Mouse (Mus musculus) MEL (cell line): ENCODE data around the gene Ppp1r1a. TPM values are rescaled to one million over a fixed set of nuclear protein-coding genes. Genes with fewer than 3 reads are reported as not detected.

Experiments used
- DNase-seq: peaks from one replicate; pipeline ENCODE4 v3.0.0; 2011; ENCODE audit warnings: low read depth, low spot score
- H3K27ac ChIP-seq: 2 replicates; pipeline ENCODE4 v1.5.1; 2012; ENCODE audit warnings: low read depth, mild to moderate bottlenecking, control low read depth, low read length, moderate library complexity; ENCODE audit not compliant: control insufficient read depth
- H3K27me3 ChIP-seq, 2 experiments: fragments of 150-350 bp in 1 of 2; sonication (generic) in 1 of 2; 2 replicates each; pipeline ENCODE4 v1.6.1; 2012; ENCODE audit warnings: low read length in 2 of 2, mild to moderate bottlenecking in 2 of 2, improper control_type of control experiment in 1 of 2, moderate library complexity in 1 of 2; ENCODE audit not compliant: insufficient read depth in 2 of 2, control insufficient read depth in 1 of 2
- H3K36me3 ChIP-seq, 2 experiments: 2 replicates each; pipeline ENCODE4 v1.6.1; 2012 to 2014; ENCODE audit warnings: low read length in 2 of 2, improper control_type of control experiment in 1 of 2, inconsistent platforms in 1 of 2, mild to moderate bottlenecking in 1 of 2; ENCODE audit not compliant: insufficient read depth in 2 of 2, control insufficient read depth in 1 of 2
- H3K4me1 ChIP-seq, 2 experiments: fragments of 150-350 bp in 1 of 2; sonication (generic) in 1 of 2; 2 replicates each; pipeline ENCODE4 v1.6.1; 2012; ENCODE audit warnings: low read length in 2 of 2, improper control_type of control experiment in 1 of 2, mild to moderate bottlenecking in 1 of 2; ENCODE audit not compliant: insufficient read depth in 2 of 2, control insufficient read depth in 1 of 2
- H3K4me3 ChIP-seq, 2 experiments: fragments of 150-350 bp in 1 of 2; sonication (generic) in 1 of 2; 2 replicates each; pipeline ENCODE4 v1.5.1; 2012; ENCODE audit warnings: low read depth in 2 of 2, low read length in 2 of 2, mild to moderate bottlenecking in 2 of 2, moderate library complexity in 2 of 2, control low read depth in 1 of 2, improper control_type of control experiment in 1 of 2; ENCODE audit not compliant: control insufficient read depth in 1 of 2, insufficient read depth in 1 of 2
- H3K79me2 ChIP-seq: 2 replicates; pipeline ENCODE4 v1.6.1; 2012; ENCODE audit warnings: mild to moderate bottlenecking, low read length, moderate library complexity; ENCODE audit not compliant: control insufficient read depth, poor library complexity, insufficient read depth
- H3K9ac ChIP-seq: 2 replicates; pipeline ENCODE4 v1.6.1; 2012; ENCODE audit warnings: low read depth, mild to moderate bottlenecking, control low read depth, low read length, moderate library complexity; ENCODE audit not compliant: control insufficient read depth, poor library complexity, severe bottlenecking
- H3K9me3 ChIP-seq: fragments of 150-350 bp; sonication (generic); replicated peaks from 2 replicates; pipeline ENCODE4 v1.6.1; 2012; ENCODE audit warnings: mild to moderate bottlenecking, low read length, improper control_type of control experiment, moderate library complexity; ENCODE audit not compliant: insufficient read depth
- BHLHE40 ChIP-seq: IDR thresholded peaks from 2 replicates; pipeline ENCODE4 v1.6.1; 2012; ENCODE audit warnings: low read depth, mild to moderate bottlenecking, inconsistent platforms, low read length, improper control_type of control experiment, borderline replicate concordance
- CHD1 ChIP-seq: IDR thresholded peaks from 2 replicates; pipeline ENCODE4 v1.6.1; 2012; ENCODE audit warnings: low read depth, mild to moderate bottlenecking, inconsistent platforms, low read length, improper control_type of control experiment
- CHD2 ChIP-seq: IDR thresholded peaks from 2 replicates; pipeline ENCODE4 v1.6.1; 2011; ENCODE audit warnings: low read length, improper control_type of control experiment
- GABPA ChIP-seq: IDR thresholded peaks from 2 replicates; pipeline ENCODE4 v1.6.1; 2012; ENCODE audit warnings: low read depth, mild to moderate bottlenecking, inconsistent platforms, low read length, improper control_type of control experiment, moderate library complexity
- GATA1 ChIP-seq: IDR thresholded peaks from 2 replicates; pipeline ENCODE4 v1.6.1; 2011; ENCODE audit warnings: low read depth, low read length, improper control_type of control experiment
- HCFC1 ChIP-seq: IDR thresholded peaks from 2 replicates; pipeline ENCODE4 v1.6.1; 2012; ENCODE audit warnings: low read depth, mild to moderate bottlenecking, inconsistent platforms, low read length, improper control_type of control experiment, moderate library complexity
- KAT2A ChIP-seq: conservative IDR thresholded peaks from 2 replicates; pipeline ENCODE4 v1.6.1; 2012; ENCODE audit warnings: low read depth, low read length, improper control_type of control experiment, inconsistent platforms
- MAFK ChIP-seq: IDR thresholded peaks from 2 replicates; pipeline ENCODE4 v1.6.1; 2011; ENCODE audit warnings: low read depth, mild to moderate bottlenecking, low read length, improper control_type of control experiment, borderline replicate concordance
- MAX ChIP-seq: IDR thresholded peaks from 2 replicates; pipeline ENCODE4 v1.6.1; 2011; ENCODE audit warnings: low read length, improper control_type of control experiment
- MYC ChIP-seq: IDR thresholded peaks from 2 replicates; pipeline ENCODE4 v1.6.1; 2011; ENCODE audit warnings: low read depth, mild to moderate bottlenecking, low read length, improper control_type of control experiment, moderate library complexity
- NELFE ChIP-seq: IDR thresholded peaks from 2 replicates; pipeline ENCODE4 v1.6.1; 2011; ENCODE audit warnings: low read depth, low read length, improper control_type of control experiment
- NRF1 ChIP-seq: IDR thresholded peaks from 2 replicates; pipeline ENCODE4 v1.6.1; 2014; ENCODE audit warnings: low read depth, mild to moderate bottlenecking, inconsistent platforms, low read length, improper control_type of control experiment, moderate library complexity; ENCODE audit not compliant: poor library complexity, insufficient read depth, severe bottlenecking
- POLR2A ChIP-seq, 2 experiments: IDR thresholded peaks; 2 replicates each; pipeline ENCODE4 v1.6.1; 2011 to 2012; ENCODE audit warnings: low read length in 2 of 2, mild to moderate bottlenecking in 2 of 2, control low read depth in 1 of 2, improper control_type of control experiment in 1 of 2, low read depth in 1 of 2, moderate library complexity in 1 of 2; ENCODE audit not compliant: control insufficient read depth in 1 of 2, insufficient read depth in 1 of 2, poor library complexity in 1 of 2
- POLR2AphosphoS2 ChIP-seq: IDR thresholded peaks from 2 replicates; pipeline ENCODE4 v1.6.1; 2011; ENCODE audit warnings: low read length, improper control_type of control experiment
- RAD21 ChIP-seq: IDR thresholded peaks from 2 replicates; pipeline ENCODE4 v1.6.1; 2011; ENCODE audit warnings: mild to moderate bottlenecking, low read depth, low read length, improper control_type of control experiment
- SIN3A ChIP-seq: IDR thresholded peaks from 2 replicates; pipeline ENCODE4 v1.6.1; 2012; ENCODE audit warnings: low read length, improper control_type of control experiment, inconsistent platforms
- SMC3 ChIP-seq: IDR thresholded peaks from 2 replicates; pipeline ENCODE4 v1.6.1; 2011; ENCODE audit warnings: low read depth, low read length, improper control_type of control experiment
- TAL1 ChIP-seq: IDR thresholded peaks from 2 replicates; pipeline ENCODE4 v1.6.1; 2012; ENCODE audit warnings: mild to moderate bottlenecking, inconsistent platforms, low read length, moderate library complexity, mixed read lengths
- TCF12 ChIP-seq: IDR thresholded peaks from 2 replicates; pipeline ENCODE4 v1.6.1; 2014; ENCODE audit warnings: low read depth, mild to moderate bottlenecking, inconsistent platforms, low read length, improper control_type of control experiment, moderate library complexity
- UBTF ChIP-seq: IDR thresholded peaks from 2 replicates; pipeline ENCODE4 v1.6.1; 2012; ENCODE audit warnings: low read depth, mild to moderate bottlenecking, inconsistent platforms, low read length, improper control_type of control experiment, moderate library complexity, borderline replicate concordance; ENCODE audit not compliant: insufficient read depth
- ZC3H11A ChIP-seq: IDR thresholded peaks from 2 replicates; pipeline ENCODE4 v1.6.1; 2012; ENCODE audit warnings: low read depth, mild to moderate bottlenecking, inconsistent platforms, low read length, improper control_type of control experiment
- ZMIZ1 ChIP-seq: IDR thresholded peaks from 2 replicates; pipeline ENCODE4 v1.6.1; 2012; ENCODE audit warnings: low read depth, mild to moderate bottlenecking, inconsistent platforms, low read length, improper control_type of control experiment, moderate library complexity
- ZNF384 ChIP-seq: IDR thresholded peaks from 2 replicates; pipeline ENCODE4 v1.6.1; 2012; ENCODE audit warnings: low read depth, mild to moderate bottlenecking, inconsistent platforms, low read length, improper control_type of control experiment
- polyA plus RNA-seq, 2 experiments: library from polyadenylated mRNA; stranded (reverse) in 1 of 2; unstranded in 1 of 2; fragments of >175 nt in 1 of 2; fragments of >200 nt in 1 of 2; gene quantifications; 2 replicates each; pipeline versions ENCODE4 v1.2.1 to v1.2.4; 2012; ENCODE audit warnings: low replicate concordance in 2 of 2, low read depth in 1 of 2; ENCODE audit not compliant: insufficient read length in 2 of 2, insufficient read depth in 1 of 2, missing spikeins in 1 of 2
- total RNA-seq: library from RNA; depleted of rRNA; stranded (reverse); fragments of 300-350 nt; gene quantifications from 2 replicates; pipeline ENCODE4 v1.2.3, GENCODE M21; 2012

The Ppp1r1a gene
- total and polyA plus RNA-seq, 3 experiments: not detected

GRCm38 (mm10) chr15:103514119-103514518 lies 23.7 kb downstream of the Ppp1r1a start:
- TF ChIP-seq ZNF384 (no peak), MAX (no peak), NELFE (no peak), SMC3 (no peak), ZC3H11A (no peak), GABPA (no peak), CHD2 (no peak), ZMIZ1 (no peak), TCF12 (no peak), MYC (no peak), GATA1 (no peak), NRF1 (no peak)
- Histone ChIP-seq H3K27ac (no peak overlapping the region), H3K4me3 (no peak overlapping the region), H3K4me1 (no peaks in the 10 kb centered on the region), H3K36me3 (no peaks in the 10 kb centered on the region), H3K79me2 (no peaks in the 10 kb centered on the region), H3K9ac (no peak overlapping the region), H3K9me3 (no peaks in the 10 kb centered on the region), H3K27me3 (no peaks in the 10 kb centered on the region)
- DNase-seq: no peak

GRCm38 (mm10) chr15:103513621-103514031 lies 24.2 kb downstream of the Ppp1r1a start:
- no peaks in the 10 kb centered on the region for H3K9me3 ChIP-seq
- H3K4me1 ChIP-seq: no peaks in the 10 kb centered on the region
- no peak overlapping the region for H3K4me3 ChIP-seq
- H3K27me3 ChIP-seq: no peaks in the 10 kb centered on the region
- no peak for DNase-seq
- TF ChIP-seq NRF1 (no peak), MAFK (no peak)
- TF ChIP-seq, all 39 proteins: peak for 0
- no peak overlapping the region for H3K9ac ChIP-seq
- H3K36me3 ChIP-seq: no peaks in the 10 kb centered on the region
- H3K27ac ChIP-seq: no peak overlapping the region
- no peaks in the 10 kb centered on the region for H3K79me2 ChIP-seq

- H3K4me1 ChIP-seq: no peaks in the 10 kb centered on the region
- no peaks in the 10 kb centered on the region for H3K36me3 ChIP-seq
- TF ChIP-seq KAT2A (no peak), SIN3A (no peak), CHD1 (no peak), MYC (no peak), HCFC1 (no peak), RAD21 (no peak), BHLHE40 (no peak), TAL1 (no peak), CHD2 (no peak), POLR2A (IDR thresholded peaks at IDR 0.05; ENCODE audit: control insufficient read depth in 1 of 2, insufficient read depth in 1 of 2, low read depth in 1 of 2, low read length in 2 of 2, poor library complexity in 1 of 2) (no peak), UBTF (no peak), ZNF384 (no peak), POLR2AphosphoS2 (no peak)
- TF ChIP-seq, all 39 proteins: peak for 0
- H3K9me3 ChIP-seq: no peaks in the 10 kb centered on the region
- DNase-seq: no peak
- H3K27me3 ChIP-seq: no peaks in the 10 kb centered on the region
- H3K79me2 ChIP-seq: no peaks in the 10 kb centered on the region
- H3K4me3 ChIP-seq: no peak overlapping the region
- H3K27ac ChIP-seq: no peak overlapping the region
- no peak overlapping the region for H3K9ac ChIP-seq
Observed at GRCm38 (mm10) chr15:103511652-103512051, 26.2 kb downstream of the Ppp1r1a start.
